Comparison of ENCODE assay signal across 26 mouse cellular contexts in genomic region chr13:94294886-94295285, GRCm38 (mm10). TPM values are rescaled to one million over a fixed set of nuclear protein-coding genes. Genes with fewer than 3 reads are reported as not detected.
A peak's percentile ranks its signal among the peaks of the same experiment; 100 is the strongest.
DNase-seq lines count a peak whose midpoint lies in the region; ATAC-seq and TF ChIP-seq lines count a peak whose summit lies in the region.
"Had no signal": no experiment of that assay in that cellular context is flagged by ENCODE, and none has a peak within 500 bp of the region (broad histone marks: within the 10 kb centered on the region; RNA-seq: fewer than 3 reads in every experiment).

No protein-coding gene starts in this region.

- H3K4me3 ChIP-seq in liver, postnatal 0 days (ENCODE audit: low read depth, low read length), result no peak overlapping the region
- H3K4me3 ChIP-seq in liver, embryonic 11.5 days (ENCODE audit: low read depth, low read length), result no peak overlapping the region
- no peak overlapping the region for H3K4me3 ChIP-seq in midbrain, embryonic 13.5 days (replicated peaks)
- H3K4me3 ChIP-seq: forebrain, embryonic 10.5 days; forebrain, embryonic 13.5 days; heart, embryonic 13.5 days had no signal

- 42% methylated on average over 3 of the region's 3 CpGs for WGBS in liver, postnatal 0 days (ENCODE audit: insufficient replicate concordance)
- WGBS in liver, embryonic 11.5 days, result 45% methylated on average over 3 of the region's 3 CpGs
- WGBS in midbrain, embryonic 13.5 days, result 58% methylated on average over 3 of the region's 3 CpGs

- no peak overlapping the region for H3K27ac ChIP-seq in liver, postnatal 0 days (ENCODE audit: low read depth)
- H3K27ac ChIP-seq in liver, embryonic 11.5 days (ENCODE audit: low read depth, low read length), result no peak overlapping the region
- H3K27ac ChIP-seq in midbrain, embryonic 13.5 days, result no peak overlapping the region
- H3K27ac ChIP-seq: forebrain, embryonic 10.5 days; forebrain, embryonic 13.5 days; heart, embryonic 13.5 days; hindbrain, embryonic 14.5 days; hindbrain, postnatal 0 days had no signal

- no peaks in the 10 kb centered on the region for H3K27me3 ChIP-seq in liver, postnatal 0 days (ENCODE audit: insufficient read depth, low read length)
- H3K27me3 ChIP-seq in liver, embryonic 11.5 days (replicated peaks; ENCODE audit: control insufficient read depth, insufficient read depth, low read length), result no peaks in the 10 kb centered on the region
- no peaks in the 10 kb centered on the region for H3K27me3 ChIP-seq in midbrain, embryonic 13.5 days
- H3K27me3 ChIP-seq: CH12.LX; forebrain, embryonic 13.5 days; heart, embryonic 13.5 days had no signal

- peak; percentile 24 for DNase-seq in liver, postnatal 0 days
- no peak for DNase-seq in liver, embryonic 11.5 days (ENCODE audit: low spot score)
- peak; percentile 53 for DNase-seq in NIH3T3 (ENCODE audit: low read depth)
- no peak for DNase-seq in left cerebral cortex, postnatal 4 days
- DNase-seq: adrenal gland, adult 2 months; adrenal gland, postnatal 14 days; B cell, adult 2 months; cerebellum, adult 18-20 months; cerebellum, adult 9-10 months; cerebellum, postnatal 14 days; gastrocnemius, postnatal 10 days; gastrocnemius, postnatal 36 days; heart, adult 18-20 months; heart, postnatal 14 days; heart, postnatal 4 days had no signal

- H3K4me1 ChIP-seq in liver, postnatal 0 days (ENCODE audit: insufficient read depth), result peaks cover 9% of the 10 kb centered on the region; the same call in 1 of the 2 replicates
- no peaks in the 10 kb centered on the region for H3K4me1 ChIP-seq in liver, embryonic 11.5 days (replicated peaks; ENCODE audit: control insufficient read depth, insufficient read depth, low read length)
- no peaks in the 10 kb centered on the region for H3K4me1 ChIP-seq in midbrain, embryonic 13.5 days (replicated peaks)
- H3K4me1 ChIP-seq: forebrain, embryonic 10.5 days; forebrain, embryonic 13.5 days; heart, embryonic 13.5 days had no signal

- no peak overlapping the region for H3K9ac ChIP-seq in liver, postnatal 0 days (replicated peaks)
- no peak overlapping the region for H3K9ac ChIP-seq in liver, embryonic 11.5 days (ENCODE audit: low read depth, low read length)
- no peak overlapping the region for H3K9ac ChIP-seq in midbrain, embryonic 13.5 days (replicated peaks)
- H3K9ac ChIP-seq: forebrain, embryonic 13.5 days; heart, embryonic 13.5 days; hindbrain, embryonic 14.5 days had no signal

- H3K9me3 ChIP-seq in liver, postnatal 0 days (ENCODE audit: low read length), result no peaks in the 10 kb centered on the region
- H3K9me3 ChIP-seq in liver, embryonic 11.5 days (ENCODE audit: control insufficient read depth, low read length), result no peaks in the 10 kb centered on the region
- no peaks in the 10 kb centered on the region for H3K9me3 ChIP-seq in midbrain, embryonic 13.5 days
- H3K9me3 ChIP-seq: forebrain, embryonic 10.5 days; forebrain, embryonic 13.5 days; G1E; heart, embryonic 13.5 days had no signal

- no peak for TF ChIP-seq EP300 in liver, postnatal 0 days (IDR thresholded peaks at IDR 0.05; ENCODE audit: low read depth)

- no peak overlapping the region for H3K4me2 ChIP-seq in liver, postnatal 0 days (ENCODE audit: low read depth, low read length)
- H3K4me2 ChIP-seq in liver, embryonic 11.5 days, result no peak overlapping the region
- no peak overlapping the region for H3K4me2 ChIP-seq in midbrain, embryonic 13.5 days (replicated peaks)
- H3K4me2 ChIP-seq: forebrain, embryonic 13.5 days; hindbrain, embryonic 14.5 days had no signal

- intact Hi-C loops in left cerebral cortex, postnatal 4 days (cut with DNase I), result loop anchor here (5.0 kb wide), 1 partner anchor 962 kb away; no protein-coding TSS in a partner anchor

- no peak for TF ChIP-seq CTCF in liver, postnatal 0 days (IDR thresholded peaks at IDR 0.05; ENCODE audit: low read depth)

- no peaks in the 10 kb centered on the region for H3K36me3 ChIP-seq in liver, postnatal 0 days (replicated peaks; ENCODE audit: insufficient read depth, low read length)
- no peaks in the 10 kb centered on the region for H3K36me3 ChIP-seq in liver, embryonic 11.5 days (ENCODE audit: control insufficient read depth, insufficient read depth, low read length)
- H3K36me3 ChIP-seq in midbrain, embryonic 13.5 days, result no peaks in the 10 kb centered on the region
- H3K36me3 ChIP-seq: forebrain, embryonic 10.5 days; G1E; heart, embryonic 13.5 days had no signal

- ATAC-seq in liver, postnatal 0 days, result peak; percentile 68; the same call in 1 of the 2 replicates
- no peak for ATAC-seq in liver, embryonic 11.5 days (replicated peaks; ENCODE audit: low FRiP score)
- peak; percentile 73 for ATAC-seq in granulocyte monocyte progenitor cell, adult 5-6 weeks (replicated peaks; ENCODE audit: poor library complexity, severe bottlenecking)
- peak; percentile 68 for ATAC-seq in megakaryocyte progenitor cell, adult 5-6 weeks (replicated peaks; ENCODE audit: poor library complexity)
- ATAC-seq in midbrain, embryonic 13.5 days, result no peak
- ATAC-seq: forebrain, embryonic 13.5 days; forebrain, embryonic 16.5 days; hindbrain, postnatal 0 days had no signal

RNA-seq across cellular contexts. Expression of gene Scamp1, which starts 9.2 kb away (rescaled TPM):
- 12.0 and 13.8 TPM in 2 replicates for polyA plus RNA-seq in liver, postnatal 0 days (2015; fragmentation: Nextera tagmentation; extraction: Ambion mirVana)
- 16.7 and 20.2 TPM in 2 replicates for polyA plus RNA-seq in liver, embryonic 11.5 days (2014; fragmentation: Nextera tagmentation; extraction: Ambion mirVana)
- total RNA-seq in granulocyte monocyte progenitor cell, adult 5-6 weeks (2014; fragmentation: Nextera tagmentation), result 8.1 and 13.7 TPM in 2 replicates
- 14.7 and 24.6 TPM in 2 replicates for total RNA-seq in granulocyte monocyte progenitor cell, adult 5-6 weeks (2017)
- 18.5 and 20.0 TPM in 2 replicates for total RNA-seq in megakaryocyte progenitor cell, adult 5-6 weeks (2015)
- 11.0 and 14.9 TPM in 2 replicates for total RNA-seq in megakaryocyte progenitor cell, adult 5-6 weeks (2017)
- 100 to 1,000 TPM; 128 to 129 TPM for total RNA-seq in left cerebral cortex, postnatal 4 days (2021)
- 121 and 129 TPM in 2 replicates for polyA plus RNA-seq in midbrain, embryonic 13.5 days (2015; fragmentation: Nextera tagmentation; extraction: Ambion mirVana)
- total RNA-seq: CH12.LX had no signal
- polyA plus RNA-seq: G1E had no signal

Comparison
In these comparisons a context has a peak if more than half of its experiments do, and no peak if none do; other contexts are left out.
1. ATAC-seq: peak in liver, postnatal 0 days (single experiment), granulocyte monocyte progenitor cell, adult 5-6 weeks (single experiment) and megakaryocyte progenitor cell, adult 5-6 weeks (single experiment); none in liver, embryonic 11.5 days (single experiment) and midbrain, embryonic 13.5 days (single experiment).
2. DNase-seq: peak in liver, postnatal 0 days (single experiment) and NIH3T3 (single experiment); none in liver, embryonic 11.5 days (single experiment) and left cerebral cortex, postnatal 4 days (single experiment).
3. RNA of gene Scamp1, which starts 9.2 kb away (total RNA-seq): 128 to 129 TPM in left cerebral cortex, postnatal 4 days; 8.1 to 24.6 TPM in granulocyte monocyte progenitor cell, adult 5-6 weeks and 11.0 to 20.0 TPM in megakaryocyte progenitor cell, adult 5-6 weeks; every median in the first group is over 4 times any median in the second.